Mouse (Mus musculus) liver, embryonic 14.5 days (tissue): ENCODE results near the gene Sppl2b. TPM values are rescaled to one million over a fixed set of nuclear protein-coding genes. Genes with fewer than 3 reads are reported as not detected.

Experiments used
- ATAC-seq: fragments of 200-750 bp; cut with Nextera tagmentation; 2 replicates; pipeline ENCODE4 v1.8.0; 2017; ENCODE audit warnings: moderate number of reproducible peaks, mild to moderate bottlenecking, moderate library complexity; ENCODE audit not compliant: insufficient read depth
- DNase-seq, 3 experiments: peaks; one replicate each; pipeline ENCODE4 v3.0.0-alpha.2; 2012 to 2013; ENCODE audit warnings: low read depth in 3 of 3, low spot score in 3 of 3
- H3K27ac ChIP-seq: fragments of 300-500 bp; sonication (generic); 2 replicates; pipeline ENCODE4 v1.5.1; 2014; ENCODE audit warnings: moderate library complexity, mild to moderate bottlenecking, control low read depth, inconsistent platforms
- H3K27me3 ChIP-seq: fragments of 300-500 bp; sonication (generic); 2 replicates; pipeline ENCODE4 v1.6.1; 2014; ENCODE audit warnings: mild to moderate bottlenecking, low read length, moderate library complexity; ENCODE audit not compliant: control insufficient read depth, insufficient read depth
- H3K36me3 ChIP-seq: fragments of 300-500 bp; sonication (generic); replicated peaks from 2 replicates; pipeline ENCODE4 v1.6.1; 2014; ENCODE audit warnings: low read depth; ENCODE audit not compliant: control insufficient read depth, insufficient read depth
- H3K4me1 ChIP-seq, 2 experiments: fragments of 200-500 bp in 1 of 2; fragments of 300-500 bp in 1 of 2; sonication (generic) in 1 of 2; replicated peaks; 2 replicates each; pipeline ENCODE4 v1.6.1; 2012 to 2014; ENCODE audit warnings: antibody characterized with exemption in 1 of 2, inconsistent platforms in 1 of 2, low read length in 1 of 2; ENCODE audit not compliant: control insufficient read depth in 2 of 2, insufficient read depth in 2 of 2
- H3K4me2 ChIP-seq: fragments of 300-500 bp; sonication (generic); 2 replicates; pipeline ENCODE4 v1.6.1; 2014; ENCODE audit warnings: low read depth, mild to moderate bottlenecking, control low read depth, moderate library complexity
- H3K4me3 ChIP-seq, 2 experiments: fragments of 200-500 bp in 1 of 2; fragments of 300-500 bp in 1 of 2; sonication (generic) in 1 of 2; 2 replicates each; pipeline ENCODE4 v1.5.1; 2012 to 2014; ENCODE audit warnings: low read depth in 2 of 2, low read length in 2 of 2, mild to moderate bottlenecking in 2 of 2, control low read depth in 1 of 2, inconsistent platforms in 1 of 2, moderate library complexity in 1 of 2; ENCODE audit not compliant: insufficient read depth in 1 of 2
- H3K9ac ChIP-seq: fragments of 300-500 bp; sonication (generic); replicated peaks from 2 replicates; pipeline ENCODE4 v1.6.1; 2014; ENCODE audit warnings: mild to moderate bottlenecking, control low read depth, moderate library complexity
- H3K9me3 ChIP-seq: fragments of 300-500 bp; sonication (generic); 2 replicates; pipeline ENCODE4 v1.6.1; 2016; ENCODE audit warnings: low read length, mixed read lengths; ENCODE audit not compliant: control insufficient read depth
- CTCF ChIP-seq: IDR thresholded peaks from 2 replicates; pipeline ENCODE4 v1.5.1; 2016; ENCODE audit warnings: antibody characterized with exemption, low read depth, control low read depth
- EP300 ChIP-seq: IDR thresholded peaks from 2 replicates; pipeline ENCODE4 v1.6.1; 2016; ENCODE audit warnings: antibody characterized with exemption, low read depth
- WGBS: fragments of 180-500 bp; shearing (Covaris S2); extraction: QIAGEN DNeasy Blood & Tissue Kit; methylation state at CpG from one replicate; pipeline ENCODE4 v1.1.7; 2014; ENCODE audit not compliant: insufficient replicate concordance; 5-methylcytosine and 5-hydroxymethylcytosine counted together
- polyA plus RNA-seq, 2 experiments: library from polyadenylated mRNA; depleted of rRNA in 1 of 2; stranded (reverse) in 1 of 2; unstranded in 1 of 2; fragments of >200 nt; fragmentation: Nextera tagmentation in 1 of 2; extraction: Ambion mirVana in 1 of 2; gene quantifications; 2 replicates each; pipeline versions ENCODE4 v1.2.1 to v1.2.3; 2012 to 2014

Gene Sppl2b
- polyA plus RNA-seq, 2 experiments = 34.7 to 76.1 TPM

GRCm38 (mm10) chr10:80876028-80876427 lies 21.0 kb downstream of the Sppl2b start:
- peak overlapping the region; percentile 18; the same call in 1 of the 2 replicates for H3K9ac ChIP-seq
- peak in 1 of 3 experiments; percentile 54 for DNase-seq
- H3K27ac ChIP-seq = 0 out of 2 replicates have a peak overlapping the region, but pooled peaks have one; percentile 29

GRCm38 (mm10) chr10:80876594-80876993 lies 21.5 kb downstream of the Sppl2b start:
- Histone ChIP-seq H3K9ac (peak overlapping the region; percentile 18; the same call in 1 of the 2 replicates), H3K27ac (peak overlapping the region; percentile 29; the same call in 1 of the 2 replicates), H3K4me3 (no peak overlapping the region), H3K27me3 (peaks cover 5% of the 10 kb centered on the region; the same call in 1 of the 2 replicates), H3K36me3 (no peaks in the 10 kb centered on the region), H3K4me2 (no peak overlapping the region), H3K4me1 (peaks cover 21% of the 10 kb centered on the region in 2 experiments), H3K9me3 (no peaks in the 10 kb centered on the region)
- ATAC-seq (no peak), DNase-seq (no peak)
- WGBS = 36% methylated on average over 3 of the region's 3 CpGs
- TF ChIP-seq EP300 (no peak), CTCF (no peak)

More at GRCm38 (mm10) chr10:80876028-80876427, 21.0 kb downstream of the Sppl2b start:
- Histone ChIP-seq H3K36me3 (no peaks in the 10 kb centered on the region), H3K4me1 (peaks cover 20 to 21% of the 10 kb centered on the region in 2 experiments), H3K4me2 (no peak overlapping the region), H3K9me3 (no peaks in the 10 kb centered on the region), H3K4me3 (no peak overlapping the region), H3K27me3 (peaks cover 5% of the 10 kb centered on the region; the same call in 1 of the 2 replicates)
- no peak for TF ChIP-seq EP300
- TF ChIP-seq CTCF = peak; percentile 95
- 22% methylated on average over 5 of the region's 5 CpGs for WGBS
- ATAC-seq = no peak

- DNase-seq (peak; percentile 72 to 77 (median 73)), ATAC-seq (peak; percentile 91)
- Histone ChIP-seq H3K9ac (no peak overlapping the region; the same call in 1 of the 2 replicates), H3K27ac (peak overlapping the region; percentile 57), H3K4me3 (no peak overlapping the region), H3K4me1 (peaks cover 21% of the 10 kb centered on the region in 2 experiments), H3K27me3 (no peaks in the 10 kb centered on the region), H3K4me2 (peak overlapping the region; percentile 37), H3K9me3 (no peaks in the 10 kb centered on the region), H3K36me3 (no peaks in the 10 kb centered on the region)
- TF ChIP-seq EP300 (peak; percentile 59), CTCF (peak; percentile 99)
- WGBS = 2% methylated on average over 5 of the region's 5 CpGs
These were observed 25.1 kb downstream of the Sppl2b start for GRCm38 (mm10) chr10:80880131-80880641.

GRCm38 (mm10) chr10:80880901-80881300 lies 25.8 kb downstream of the Sppl2b start:
- no peak for TF ChIP-seq EP300
- TF ChIP-seq CTCF = no peak; the same call in 1 of the 2 replicates
- no peaks in the 10 kb centered on the region for H3K27me3 ChIP-seq
- DNase-seq = no peak
- H3K36me3 ChIP-seq = no peaks in the 10 kb centered on the region
- H3K9me3 ChIP-seq = no peaks in the 10 kb centered on the region
- no peak for ATAC-seq
- peaks cover 21% of the 10 kb centered on the region in 2 experiments for H3K4me1 ChIP-seq
- WGBS = 62% methylated on average over 2 of the region's 2 CpGs
- no peak overlapping the region for H3K9ac ChIP-seq
- H3K4me2 ChIP-seq = peak overlapping the region; percentile 26
- H3K27ac ChIP-seq = peak overlapping the region; percentile 57
- H3K4me3 ChIP-seq = no peak overlapping the region

GRCm38 (mm10) chr10:80881301-80881700 lies 26.2 kb downstream of the Sppl2b start:
- Histone ChIP-seq H3K9me3 (no peaks in the 10 kb centered on the region), H3K27me3 (no peaks in the 10 kb centered on the region), H3K4me2 (no peak overlapping the region), H3K36me3 (no peaks in the 10 kb centered on the region), H3K27ac (no peak overlapping the region), H3K9ac (no peak overlapping the region), H3K4me1 (peaks cover 19 to 20% of the 10 kb centered on the region in 2 experiments), H3K4me3 (no peak overlapping the region)
- 16% methylated on average over 10 of the region's 10 CpGs for WGBS
- peak in 1 of 3 experiments; percentile 43 for DNase-seq
- TF ChIP-seq EP300 = no peak
- peak; percentile 95 for TF ChIP-seq CTCF
- no peak for ATAC-seq
